Mouse (Mus musculus) kidney, postnatal 0 days (tissue): ENCODE results near the gene Snrpg. TPM values are rescaled to one million over a fixed set of nuclear protein-coding genes. Genes with fewer than 3 reads are reported as not detected.

Source experiments
- ATAC-seq: fragments of 200-750 bp; cut with Nextera tagmentation; replicated peaks from 2 replicates; pipeline ENCODE4 v1.8.0; 2017; ENCODE audit warnings: low read depth, moderate number of reproducible peaks, moderate TSS enrichment, moderate library complexity; ENCODE audit not compliant: low FRiP score
- DNase-seq: peaks from one replicate; pipeline ENCODE4 v3.0.0-alpha.2; 2016; ENCODE audit warnings: low spot score
- H3K27ac ChIP-seq: fragments of 300-500 bp; sonication (generic); 2 replicates; pipeline ENCODE4 v1.5.1; 2014; ENCODE audit warnings: mild to moderate bottlenecking
- H3K27me3 ChIP-seq: fragments of 300-500 bp; sonication (generic); 2 replicates; pipeline ENCODE4 v1.6.1; 2014; ENCODE audit warnings: low read length, mixed read lengths; ENCODE audit not compliant: insufficient read depth
- H3K36me3 ChIP-seq: fragments of 300-500 bp; sonication (generic); 2 replicates; pipeline ENCODE4 v1.6.1; 2014; ENCODE audit warnings: low read length, mixed read lengths; ENCODE audit not compliant: insufficient read depth
- H3K4me1 ChIP-seq: fragments of 300-500 bp; sonication (generic); replicated peaks from 2 replicates; pipeline ENCODE4 v1.6.1; 2014; ENCODE audit warnings: antibody characterized with exemption, low read length, mixed read lengths; ENCODE audit not compliant: insufficient read depth
- H3K4me2 ChIP-seq: fragments of 300-500 bp; sonication (generic); 2 replicates; pipeline ENCODE4 v1.6.1; 2014; ENCODE audit warnings: mild to moderate bottlenecking, low read length, moderate library complexity, mixed read lengths
- H3K4me3 ChIP-seq: fragments of 300-500 bp; sonication (generic); replicated peaks from 2 replicates; pipeline ENCODE4 v1.5.1; 2014; ENCODE audit warnings: low read depth, low read length
- H3K9ac ChIP-seq: fragments of 300-500 bp; sonication (generic); 2 replicates; pipeline ENCODE4 v1.6.1; 2014; ENCODE audit warnings: low read depth, low read length
- H3K9me3 ChIP-seq: fragments of 300-500 bp; sonication (generic); replicated peaks from 2 replicates; pipeline ENCODE4 v1.6.1; 2016; ENCODE audit warnings: low read length, inconsistent platforms, mixed read lengths
- CTCF ChIP-seq: IDR thresholded peaks from 2 replicates; pipeline ENCODE4 v1.5.1; 2016; ENCODE audit warnings: antibody characterized with exemption, low read depth, mild to moderate bottlenecking, moderate library complexity
- WGBS: fragments of 180-500 bp; shearing (Covaris S2); extraction: QIAGEN DNeasy Blood & Tissue Kit; methylation state at CpG from one replicate; pipeline ENCODE4 v1.1.7; 2014; 5-methylcytosine and 5-hydroxymethylcytosine counted together
- polyA plus RNA-seq: library from polyadenylated mRNA; unstranded; fragments of >200 nt; fragmentation: Nextera tagmentation; extraction: Ambion mirVana; gene quantifications from 2 replicates; pipeline ENCODE4 v1.2.1, GENCODE M21; 2015

Snrpg gene
- polyA plus RNA-seq, 1 experiment from 2014 or later: 543 TPM

- Histone ChIP-seq H3K27ac (no peak overlapping the region), H3K9ac (no peak overlapping the region), H3K9me3 (no peaks in the 10 kb centered on the region), H3K4me1 (peaks cover 11% of the 10 kb centered on the region; the same call in 1 of the 2 replicates), H3K27me3 (no peaks in the 10 kb centered on the region), H3K4me2 (no peak overlapping the region), H3K4me3 (no peak overlapping the region), H3K36me3 (peaks cover 45% of the 10 kb centered on the region; the same call in 1 of the 2 replicates)
- ATAC-seq (no peak), DNase-seq (no peak)
- TF ChIP-seq CTCF: peak; percentile 46; the same call in 1 of the 2 replicates
- 96% methylated on average over 5 of the region's 5 CpGs for WGBS
Measured at GRCm38 (mm10) chr6:86391326-86391725, 20.2 kb downstream of the Snrpg start.

GRCm38 (mm10) chr6:86393187-86393586 lies 22.1 kb downstream of the Snrpg start:
- Histone ChIP-seq H3K27ac (no peak overlapping the region), H3K36me3 (peaks cover 41% of the 10 kb centered on the region; the same call in 1 of the 2 replicates), H3K4me2 (no peak overlapping the region), H3K4me1 (peaks cover 20% of the 10 kb centered on the region; the same call in 1 of the 2 replicates), H3K9ac (no peak overlapping the region), H3K9me3 (no peaks in the 10 kb centered on the region), H3K27me3 (no peaks in the 10 kb centered on the region), H3K4me3 (no peak overlapping the region)
- ATAC-seq (no peak), DNase-seq (no peak)
- TF ChIP-seq CTCF: peak; percentile 37; the same call in 1 of the 2 replicates
- 91% methylated on average over 1 of the region's 1 CpGs for WGBS

GRCm38 (mm10) chr6:86394078-86394720 lies 23.1 kb downstream of the Snrpg start:
- H3K4me3 ChIP-seq: no peak overlapping the region
- peaks cover 20% of the 10 kb centered on the region; the same call in 1 of the 2 replicates for H3K4me1 ChIP-seq
- no peak overlapping the region for H3K4me2 ChIP-seq
- no peaks in the 10 kb centered on the region for H3K9me3 ChIP-seq
- no peak for DNase-seq
- TF ChIP-seq CTCF: no peak
- H3K27me3 ChIP-seq: no peaks in the 10 kb centered on the region
- peaks cover 31% of the 10 kb centered on the region; the same call in 1 of the 2 replicates for H3K36me3 ChIP-seq
- no peak overlapping the region for H3K9ac ChIP-seq
- no peak for ATAC-seq
- H3K27ac ChIP-seq: no peak overlapping the region
- WGBS: 86% methylated on average over 17 of the region's 17 CpGs

GRCm38 (mm10) chr6:86395021-86395420 lies 23.9 kb downstream of the Snrpg start:
- 91% methylated on average over 9 of the region's 9 CpGs for WGBS
- no peak for TF ChIP-seq CTCF
- peaks cover 24% of the 10 kb centered on the region; the same call in 1 of the 2 replicates for H3K36me3 ChIP-seq
- ATAC-seq (no peak), DNase-seq (no peak)
- H3K27ac ChIP-seq: no peak overlapping the region
- peaks cover 20% of the 10 kb centered on the region; the same call in 1 of the 2 replicates for H3K4me1 ChIP-seq
- no peaks in the 10 kb centered on the region for H3K9me3 ChIP-seq
- no peak overlapping the region for H3K4me2 ChIP-seq
- H3K4me3 ChIP-seq: no peak overlapping the region
- H3K27me3 ChIP-seq: no peaks in the 10 kb centered on the region
- no peak overlapping the region for H3K9ac ChIP-seq

- H3K9ac ChIP-seq: peak overlapping the region; percentile 93
- no peak for ATAC-seq
- TF ChIP-seq CTCF: no peak
- H3K4me1 ChIP-seq: peaks cover 20% of the 10 kb centered on the region; the same call in 1 of the 2 replicates
- H3K27ac ChIP-seq: peak overlapping the region; percentile 91
- 20% methylated on average over 10 of the region's 10 CpGs for WGBS
- no peak for DNase-seq
- H3K4me3 ChIP-seq: peak overlapping the region; percentile 93
- peak overlapping the region; percentile 85 for H3K4me2 ChIP-seq
- no peaks in the 10 kb centered on the region for H3K9me3 ChIP-seq
- peaks cover 15% of the 10 kb centered on the region; the same call in 1 of the 2 replicates for H3K36me3 ChIP-seq
- no peaks in the 10 kb centered on the region for H3K27me3 ChIP-seq
Measured at GRCm38 (mm10) chr6:86395969-86396368, 24.9 kb downstream of the Snrpg start.

GRCm38 (mm10) chr6:86396581-86397256 lies 25.6 kb downstream of the Snrpg start, which contains the start of gene Pcyox1:
Gene Pcyox1 (minus strand): TSS chr6:86397154.
- peak; percentile 12; the same call in 1 of the 2 replicates for TF ChIP-seq CTCF
- DNase-seq: peak; percentile 90
- no peaks in the 10 kb centered on the region for H3K27me3 ChIP-seq
- H3K27ac ChIP-seq: peak within 1 kb of the TSS; percentile 91
- peaks cover 20% of the 10 kb centered on the region; the same call in 1 of the 2 replicates for H3K4me1 ChIP-seq
- ATAC-seq: peak; percentile 91
- H3K36me3 ChIP-seq: peaks cover 8% of the 10 kb centered on the region; the same call in 1 of the 2 replicates
- H3K4me3 ChIP-seq: peak within 1 kb of the TSS; percentile 93
- under 1% methylated on average over 51 of the region's 51 CpGs for WGBS
- no peaks in the 10 kb centered on the region for H3K9me3 ChIP-seq
- H3K4me2 ChIP-seq: peak within 1 kb of the TSS; percentile 85
- H3K9ac ChIP-seq: peak within 1 kb of the TSS; percentile 93
